In the genomic region with DNA sequence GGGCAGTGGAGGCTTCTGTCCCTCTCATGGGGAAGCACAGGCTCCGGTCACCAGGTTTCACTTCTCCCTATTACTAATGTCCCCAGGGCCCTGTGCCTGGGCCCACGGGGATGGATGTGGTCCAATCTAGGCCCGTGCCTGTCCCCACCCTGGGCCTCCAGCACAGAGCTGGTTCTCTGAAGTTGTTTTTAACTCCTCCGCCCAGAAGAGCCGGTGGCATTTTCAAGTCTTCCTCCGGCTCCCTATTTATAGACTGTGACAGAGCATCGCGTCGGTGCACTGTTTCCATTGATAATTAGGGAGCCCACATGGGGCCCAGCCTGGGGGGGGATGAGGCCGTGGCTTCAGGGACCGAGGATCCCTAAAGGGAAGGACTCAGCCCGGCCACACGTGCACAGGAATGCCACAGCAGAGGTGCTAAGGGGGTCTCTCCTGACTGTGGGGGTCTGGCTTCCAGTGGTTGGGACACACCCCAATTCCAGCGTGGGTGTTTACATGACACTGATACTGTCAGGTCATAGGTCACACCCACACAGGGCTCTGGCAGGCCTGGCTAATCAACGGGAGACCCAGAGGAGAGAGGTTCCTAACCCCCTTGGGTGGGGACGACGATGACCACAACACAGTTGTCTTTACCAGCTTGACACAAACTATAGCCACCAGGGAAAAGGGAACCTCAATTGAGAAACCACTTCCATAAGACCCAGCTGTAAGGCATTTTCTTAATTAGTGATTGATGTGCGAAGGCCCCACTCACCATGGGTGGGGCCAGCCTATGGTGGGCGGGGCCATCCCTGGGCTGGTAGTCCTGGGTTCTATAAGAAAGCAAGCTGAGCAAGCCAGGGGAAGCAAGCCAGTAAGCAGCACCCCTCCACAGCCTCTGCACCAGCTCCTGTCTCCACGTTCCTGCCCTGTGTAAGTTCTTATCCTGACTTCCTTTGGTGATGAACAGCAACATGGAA, we compare ENCODE assay signal across 9 mouse cellular contexts. TPM values are rescaled to one million over a fixed set of nuclear protein-coding genes. Genes with fewer than 3 reads are reported as not detected.
DNase-seq lines count a peak whose midpoint lies in the region; ATAC-seq and TF ChIP-seq lines count a peak whose summit lies in the region.
"Had no signal": no experiment of that assay in that cellular context is flagged by ENCODE, and none has a peak within 500 bp of the region (broad histone marks: within the 10 kb centered on the region; RNA-seq: fewer than 3 reads in every experiment).

No protein-coding gene starts in this region.

- peak; percentile 43 to 68 for DNase-seq in left cerebral cortex, adult 9 months (ENCODE audit: low spot score in 2 of 2)
- DNase-seq in left cerebral cortex, postnatal 10 days (ENCODE audit: extremely low spot score in 1 of 2, low spot score in 2 of 2) = no peak
- DNase-seq in embryonic facial prominence, embryonic 10.5 days (ENCODE audit: low spot score) = no peak
- no peak for DNase-seq in embryo, embryonic 10.5 days (ENCODE audit: low spot score)
- no peak for DNase-seq in cerebellum, adult 2 months

- no peaks in the 10 kb centered on the region for H3K27me3 ChIP-seq in embryonic facial prominence, embryonic 10.5 days (replicated peaks; ENCODE audit: low read depth, poor library complexity, severe bottlenecking)
- no peaks in the 10 kb centered on the region for H3K27me3 ChIP-seq in midbrain, embryonic 16.5 days (ENCODE audit: control insufficient read depth, insufficient read depth, low read depth, low read length)
- H3K27me3 ChIP-seq in cerebellum, adult 2 months (ENCODE audit: control insufficient read depth, insufficient read depth, low read length) = no peaks in the 10 kb centered on the region
- H3K27me3 ChIP-seq: midbrain, embryonic 12.5 days had no signal

- peak; percentile 67 for ATAC-seq in inflammation-experienced regulatory T-cells, adult 6 months
- ATAC-seq in monocyte, adult 5-6 weeks (replicated peaks; ENCODE audit: insufficient number of reproducible peaks, low FRiP score, low TSS enrichment, poor library complexity, severe bottlenecking) = peak; percentile 81
- ATAC-seq in midbrain, embryonic 16.5 days = no peak

- 45% methylated on average over 20 of the region's 20 CpGs for WGBS in embryonic facial prominence, embryonic 10.5 days
- 61% methylated on average over 20 of the region's 20 CpGs for WGBS in midbrain, embryonic 16.5 days
- 68% methylated on average over 20 of the region's 20 CpGs for WGBS in cerebellum, adult 2 months

- no peak overlapping the region for H3K4me2 ChIP-seq in midbrain, embryonic 16.5 days (ENCODE audit: low read length)
- H3K4me2 ChIP-seq: midbrain, embryonic 12.5 days had no signal

- no peaks in the 10 kb centered on the region for H3K9me3 ChIP-seq in embryonic facial prominence, embryonic 10.5 days
- H3K9me3 ChIP-seq in midbrain, embryonic 16.5 days (replicated peaks; ENCODE audit: control insufficient read depth, low read length, poor library complexity, severe bottlenecking) = no peaks in the 10 kb centered on the region
- H3K9me3 ChIP-seq: midbrain, embryonic 12.5 days had no signal

- no peak for TF ChIP-seq POLR2A in cerebellum, adult 2 months (IDR thresholded peaks at IDR 0.05; ENCODE audit: borderline replicate concordance, insufficient read depth, low read length)

- no peaks in the 10 kb centered on the region for H3K36me3 ChIP-seq in embryonic facial prominence, embryonic 10.5 days (replicated peaks)
- no peaks in the 10 kb centered on the region for H3K36me3 ChIP-seq in midbrain, embryonic 16.5 days (ENCODE audit: control insufficient read depth, insufficient read depth, low read length)
- H3K36me3 ChIP-seq: midbrain, embryonic 12.5 days had no signal

- peaks cover 66% of the 10 kb centered on the region for H3K4me1 ChIP-seq in embryonic facial prominence, embryonic 10.5 days
- peaks cover 5% of the 10 kb centered on the region; the same call in 1 of the 2 replicates for H3K4me1 ChIP-seq in midbrain, embryonic 16.5 days (ENCODE audit: control insufficient read depth, insufficient read depth, low read length)
- no peaks in the 10 kb centered on the region for H3K4me1 ChIP-seq in cerebellum, adult 2 months (ENCODE audit: control insufficient read depth, insufficient read depth, low read length)

- no peak overlapping the region for H3K9ac ChIP-seq in midbrain, embryonic 16.5 days (ENCODE audit: low read depth, low read length)
- H3K9ac ChIP-seq: midbrain, embryonic 12.5 days had no signal

- H3K27ac ChIP-seq in embryonic facial prominence, embryonic 10.5 days (replicated peaks) = peak overlapping the region; percentile 41
- no peak overlapping the region for H3K27ac ChIP-seq in midbrain, embryonic 16.5 days (ENCODE audit: low read length)
- H3K27ac ChIP-seq in cerebellum, adult 2 months (ENCODE audit: insufficient read depth, low read length) = no peak overlapping the region
- H3K27ac ChIP-seq: midbrain, embryonic 12.5 days had no signal

- intact Hi-C loops in left cerebral cortex, postnatal 10 days (cut with DNase I) = no loop called here

- H3K4me3 ChIP-seq in embryonic facial prominence, embryonic 10.5 days = no peak overlapping the region
- H3K4me3 ChIP-seq in midbrain, embryonic 16.5 days (ENCODE audit: low read depth, low read length) = no peak overlapping the region
- H3K4me3 ChIP-seq in cerebellum, adult 2 months (replicated peaks; ENCODE audit: insufficient read depth, low read depth, low read length) = no peak overlapping the region
- H3K4me3 ChIP-seq: midbrain, embryonic 12.5 days had no signal

- TF ChIP-seq CTCF in cerebellum, adult 2 months (IDR thresholded peaks at IDR 0.05; ENCODE audit: borderline replicate concordance, insufficient read depth, low read depth, low read length) = no peak

RNA-seq across cellular contexts. Expression of a gene that starts 33.2 kb away (rescaled TPM):
- total RNA-seq in left cerebral cortex, postnatal 10 days (2021) = 1 to 10 TPM; 1.6 to 3.4 TPM
- 0.97 and 1.0 TPM in 2 replicates for polyA plus RNA-seq in embryonic facial prominence, embryonic 10.5 days (2016; fragmentation: Nextera tagmentation; extraction: Ambion mirVana)
- polyA plus RNA-seq in inflammation-experienced regulatory T-cells, adult 6 months (2017; shearing (Covaris generic)) = 1 to 10 TPM in 1 of 3 experiments, not detected in 2; 1.3 TPM
- not detected in 3 replicates for total RNA-seq in monocyte, adult 5-6 weeks (2017)
- 0.60 and 2.3 TPM in 2 replicates for polyA plus RNA-seq in midbrain, embryonic 16.5 days (2015; fragmentation: Nextera tagmentation; extraction: Ambion mirVana)
- 1.7 and 3.2 TPM in 2 replicates for polyA plus RNA-seq in cerebellum, adult 2 months (2012; rRNA removed)

RNA-seq across cellular contexts. Expression of a gene that starts 44.6 kb away (rescaled TPM):
- total RNA-seq in left cerebral cortex, postnatal 10 days (2021) = not detected
- polyA plus RNA-seq in embryonic facial prominence, embryonic 10.5 days (2016; fragmentation: Nextera tagmentation; extraction: Ambion mirVana) = not detected in 2 replicates
- not detected for polyA plus RNA-seq in inflammation-experienced regulatory T-cells, adult 6 months (2017; shearing (Covaris generic))
- not detected in 3 replicates for total RNA-seq in monocyte, adult 5-6 weeks (2017)
- polyA plus RNA-seq in midbrain, embryonic 16.5 days (2015; fragmentation: Nextera tagmentation; extraction: Ambion mirVana) = not detected in 2 replicates
- not detected in 2 replicates for polyA plus RNA-seq in cerebellum, adult 2 months (2012; rRNA removed)
- polyA plus RNA-seq: midbrain, embryonic 12.5 days had no signal

Comparison
In these comparisons a context has a peak if more than half of its experiments do, and no peak if none do; other contexts are left out.
1. DNase-seq: peak in left cerebral cortex, adult 9 months (2 of 2); none in left cerebral cortex, postnatal 10 days (0 of 2), embryonic facial prominence, embryonic 10.5 days (single experiment), embryo, embryonic 10.5 days (single experiment) and cerebellum, adult 2 months (0 of 2).